Mouse (Mus musculus): ENCODE data around the gene Rhof. TPM values are rescaled to one million over a fixed set of nuclear protein-coding genes. Genes with fewer than 3 reads are reported as not detected.
"Not testable (repeated sequence)": the region's sequence is repeated elsewhere in the genome, so short reads cannot be mapped to it uniquely, and the experiment has no call there.

Rhof gene
- total RNA-seq, 2 experiments from 2014 or later = 1.2 to 1.4 TPM

GRCm38 (mm10) chr5:123067395-123067995 lies 65.0 kb downstream of the Rhof start:
- DNase-seq = no peak

- peak; percentile 46 to 76 for DNase-seq
Measured at GRCm38 (mm10) chr5:123064207-123064606, 68.3 kb downstream of the Rhof start.

GRCm38 (mm10) chr5:123063141-123063540 lies 69.4 kb downstream of the Rhof start:
- no peak for DNase-seq

- not testable (repeated sequence) for DNase-seq
Measured at GRCm38 (mm10) chr5:123061402-123061749, 71.1 kb downstream of the Rhof start.

- DNase-seq = no peak
Measured at GRCm38 (mm10) chr5:123060706-123061401, 71.6 kb downstream of the Rhof start.

GRCm38 (mm10) chr5:123059757-123060520 lies 72.6 kb downstream of the Rhof start:
- DNase-seq = peak; percentile 35 to 55

- peak in 1 of 2 experiments; percentile 11 for DNase-seq
Measured at GRCm38 (mm10) chr5:123058251-123059102, 74.0 kb downstream of the Rhof start.

GRCm38 (mm10) chr5:123057366-123058250 lies 74.9 kb downstream of the Rhof start:
- peak; percentile 99 for DNase-seq

Other genes starting within 250 kb of the Rhof start
- 10 to 100 TPM; 13.4 to 14.7 TPM for gene Kdm2b, start 142.9 kb downstream of the Rhof start, total RNA-seq (2021)
- 10 to 100 TPM in 1 of 2 experiments, 1 to 10 TPM in 1; 9.2 to 12.3 TPM for gene Orai1, start 117.6 kb downstream of the Rhof start, total RNA-seq (2021)
- not detected for gene Morn3, start 85.7 kb downstream of the Rhof start, total RNA-seq (2021)
- 10 to 100 TPM; 27.0 to 48.7 TPM for gene Tmem120b, start 64.3 kb downstream of the Rhof start, total RNA-seq (2021)
- 10 to 100 TPM; 24.9 to 26.0 TPM for gene Setd1b, start 9.5 kb upstream of the Rhof start, total RNA-seq (2021)
- gene Psmd9, start 36.7 kb upstream of the Rhof start, total RNA-seq (2021) = 10 to 100 TPM; 23.4 to 31.5 TPM
- gene Hpd, start 50.0 kb upstream of the Rhof start, total RNA-seq (2021) = 1 to 10 TPM; 1.6 to 2.4 TPM
- gene Wdr66, start 119.4 kb upstream of the Rhof start, total RNA-seq (2021) = 1 to 10 TPM in 1 of 2 experiments, under 1 TPM in 1; 0.89 to 1.5 TPM
- gene Bcl7a, start 211.1 kb upstream of the Rhof start, total RNA-seq (2021) = 10 to 100 TPM in 1 of 2 experiments, 1 to 10 TPM in 1; 7.0 to 10.1 TPM

All from adrenal gland, postnatal 36 days (tissue).